Mouse (Mus musculus) hindbrain, embryonic 10.5 days (tissue): ENCODE data around the gene Dek. TPM values are rescaled to one million over a fixed set of nuclear protein-coding genes. Genes with fewer than 3 reads are reported as not detected.
A peak's percentile ranks its signal among the peaks of the same experiment; 100 is the strongest.

Experiments
- DNase-seq: peaks from one replicate; pipeline ENCODE4 v3.0.0-alpha.2; 2017; ENCODE audit warnings: low spot score
- H3K27ac ChIP-seq: fragments of 300-500 bp; sonication (generic); 2 replicates; pipeline ENCODE4 v1.5.1; 2016; ENCODE audit warnings: mild to moderate bottlenecking, moderate library complexity
- H3K27me3 ChIP-seq: fragments of 300-500 bp; sonication (generic); 2 replicates; pipeline ENCODE4 v1.6.1; 2016; ENCODE audit warnings: mild to moderate bottlenecking; ENCODE audit not compliant: poor library complexity, insufficient read depth, severe bottlenecking
- H3K36me3 ChIP-seq: fragments of 300-500 bp; sonication (generic); 2 replicates; pipeline ENCODE4 v1.6.1; 2016; ENCODE audit warnings: mild to moderate bottlenecking, moderate library complexity
- H3K4me1 ChIP-seq: fragments of 300-500 bp; sonication (generic); replicated peaks from 2 replicates; pipeline ENCODE4 v1.6.1; 2016; ENCODE audit warnings: mild to moderate bottlenecking
- H3K4me3 ChIP-seq: fragments of 300-500 bp; sonication (generic); 2 replicates; pipeline ENCODE4 v1.5.1; 2016; ENCODE audit warnings: mild to moderate bottlenecking, moderate library complexity
- H3K9me3 ChIP-seq: fragments of 300-500 bp; sonication (generic); 2 replicates; pipeline ENCODE4 v1.6.1; 2016; ENCODE audit warnings: mild to moderate bottlenecking, moderate library complexity
- WGBS: fragments of 180-500 bp; shearing (Covaris S2); methylation state at CpG from one replicate; pipeline ENCODE4 v1.1.7; 2016; 5-methylcytosine and 5-hydroxymethylcytosine counted together
- polyA plus RNA-seq: library from polyadenylated mRNA; unstranded; fragments of >200 nt; fragmentation: Nextera tagmentation; extraction: Ambion mirVana; gene quantifications from 2 replicates; pipeline ENCODE4 v1.2.1, GENCODE M21; 2016

The Dek gene
- polyA plus RNA-seq, 1 experiment from 2014 or later: 222 TPM

GRCm38 (mm10) chr13:47129090-47129489 lies 23.1 kb upstream of the Dek start:
- H3K36me3 ChIP-seq: no peaks in the 10 kb centered on the region
- no peaks in the 10 kb centered on the region for H3K9me3 ChIP-seq
- no peak overlapping the region for H3K27ac ChIP-seq
- DNase-seq: no peak
- 72% methylated on average over 4 of the region's 4 CpGs for WGBS
- H3K4me1 ChIP-seq: peaks cover 10% of the 10 kb centered on the region
- H3K27me3 ChIP-seq: peaks cover 5% of the 10 kb centered on the region
- no peak overlapping the region for H3K4me3 ChIP-seq

DNA sequence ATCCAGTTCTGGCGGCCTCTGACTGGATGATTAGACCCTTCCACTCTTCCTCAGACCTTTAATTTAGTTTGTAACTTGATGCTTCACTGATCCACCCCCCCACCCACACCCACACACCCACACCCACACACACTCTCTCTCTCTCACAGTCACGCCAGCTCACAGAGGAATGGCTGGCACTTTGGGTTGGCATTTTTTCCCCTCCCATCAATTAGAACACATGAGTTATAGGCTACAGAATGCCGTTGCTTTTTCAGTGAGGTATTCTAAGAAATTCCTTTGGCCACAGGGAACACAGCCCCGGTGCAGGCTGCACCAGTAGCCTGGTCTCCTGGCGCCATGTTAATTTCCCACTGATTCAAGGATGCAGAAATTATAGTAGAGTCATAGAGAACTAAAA lies 19.6 kb upstream of the Dek start:
- WGBS: 77% methylated on average over 5 of the region's 5 CpGs
- H3K4me1 ChIP-seq: peaks cover 25% of the 10 kb centered on the region
- peaks cover 40% of the 10 kb centered on the region for H3K27me3 ChIP-seq
- no peaks in the 10 kb centered on the region for H3K36me3 ChIP-seq
- DNase-seq: no peak
- no peak overlapping the region for H3K27ac ChIP-seq
- H3K9me3 ChIP-seq: no peaks in the 10 kb centered on the region
- H3K4me3 ChIP-seq: no peak overlapping the region

DNA sequence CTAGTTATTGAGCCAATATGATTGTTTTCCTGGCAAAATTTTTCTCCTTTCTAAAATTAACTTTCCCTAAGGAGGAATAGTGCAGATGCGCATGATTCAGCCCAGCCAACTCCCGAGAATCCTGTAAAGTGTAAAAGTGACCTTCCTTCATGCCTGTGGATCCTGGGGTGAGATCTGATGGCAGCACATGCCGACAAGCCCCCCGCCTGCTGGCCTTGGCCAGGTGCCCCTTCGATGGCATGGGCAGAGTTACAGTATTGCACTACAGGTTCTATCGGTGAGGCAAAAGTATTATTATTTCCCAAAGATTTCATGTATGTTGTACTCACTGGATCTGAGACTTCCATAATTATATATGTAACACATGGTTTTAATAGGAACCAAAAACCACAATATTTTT lies 19.0 kb upstream of the Dek start:
- Histone ChIP-seq H3K4me1 (peaks cover 25% of the 10 kb centered on the region), H3K36me3 (no peaks in the 10 kb centered on the region), H3K27ac (no peak overlapping the region), H3K27me3 (peaks cover 46% of the 10 kb centered on the region), H3K9me3 (no peaks in the 10 kb centered on the region), H3K4me3 (no peak overlapping the region)
- WGBS: 84% methylated on average over 6 of the region's 6 CpGs
- no peak for DNase-seq

- Histone ChIP-seq H3K27me3 (peaks cover 49% of the 10 kb centered on the region), H3K36me3 (no peaks in the 10 kb centered on the region), H3K4me1 (peaks cover 25% of the 10 kb centered on the region), H3K9me3 (no peaks in the 10 kb centered on the region), H3K4me3 (no peak overlapping the region), H3K27ac (no peak overlapping the region)
- no peak for DNase-seq
- 40% methylated on average over 3 of the region's 3 CpGs for WGBS
Measured at GRCm38 (mm10) chr13:47124449-47124848, 18.4 kb upstream of the Dek start.

DNA sequence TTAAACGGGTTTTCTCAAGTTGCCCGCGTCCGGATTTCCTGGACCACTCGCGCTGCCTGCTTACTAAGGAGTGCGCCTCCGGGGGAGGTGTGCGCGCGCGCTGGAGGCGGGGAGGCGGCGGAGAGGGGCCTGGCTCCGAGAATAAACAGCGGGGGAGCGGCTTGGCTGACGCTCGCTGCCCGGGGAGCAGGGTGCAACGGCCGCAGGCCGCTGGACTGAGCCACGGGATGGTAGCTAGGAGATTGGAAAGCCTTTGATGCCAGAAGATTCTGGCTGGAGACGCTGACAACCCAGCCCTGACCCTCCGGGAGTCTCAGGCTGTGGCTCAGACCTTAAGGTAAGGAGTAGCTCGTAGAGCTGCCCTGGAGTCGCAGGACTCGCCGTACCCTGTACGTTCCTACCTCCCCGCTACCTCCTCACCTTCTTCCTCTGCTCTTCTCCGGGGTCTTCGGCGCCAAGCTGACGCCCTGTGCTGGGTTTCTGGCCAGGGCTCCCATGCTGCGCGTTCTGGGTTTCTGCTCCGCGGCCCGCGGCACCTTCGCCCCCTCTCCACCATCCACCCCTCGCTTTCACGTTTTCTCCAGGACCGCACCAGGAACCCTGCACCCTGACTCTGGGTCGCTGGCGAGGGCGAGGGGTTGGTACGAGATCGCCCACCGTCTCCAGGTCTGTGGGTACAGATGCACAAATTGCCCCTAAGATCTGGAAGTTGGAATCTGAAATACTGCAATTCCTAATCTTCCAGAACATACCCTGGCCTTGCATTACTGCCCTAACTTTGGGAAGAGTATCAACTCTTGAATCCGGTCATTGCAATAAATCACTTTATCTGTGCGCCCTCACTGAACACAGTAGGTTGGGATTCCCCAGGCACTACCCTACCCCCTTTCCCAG lies 16.8 kb upstream of the Dek start, which contains the start of gene Rnf144b:
Rnf144b (plus strand) TSS at position 120 of the 894 bp plus-strand sequence.
- Histone ChIP-seq H3K27ac (peak within 1 kb of the TSS; percentile 59), H3K27me3 (peaks cover 49% of the 10 kb centered on the region), H3K36me3 (no peaks in the 10 kb centered on the region), H3K4me3 (peak within 1 kb of the TSS; percentile 71), H3K9me3 (no peaks in the 10 kb centered on the region), H3K4me1 (peaks cover 21% of the 10 kb centered on the region)
- DNase-seq: peak; percentile 53
- 2% methylated on average over 55 of the region's 55 CpGs for WGBS

GRCm38 (mm10) chr13:47121333-47121889 lies 15.4 kb upstream of the Dek start:
- peaks cover 21% of the 10 kb centered on the region for H3K4me1 ChIP-seq
- H3K9me3 ChIP-seq: no peaks in the 10 kb centered on the region
- H3K27me3 ChIP-seq: peaks cover 49% of the 10 kb centered on the region
- peak; percentile 14 for DNase-seq
- no peaks in the 10 kb centered on the region for H3K36me3 ChIP-seq
- no peak overlapping the region for H3K27ac ChIP-seq
- H3K4me3 ChIP-seq: no peak overlapping the region
- 38% methylated on average over 12 of the region's 12 CpGs for WGBS

DNA sequence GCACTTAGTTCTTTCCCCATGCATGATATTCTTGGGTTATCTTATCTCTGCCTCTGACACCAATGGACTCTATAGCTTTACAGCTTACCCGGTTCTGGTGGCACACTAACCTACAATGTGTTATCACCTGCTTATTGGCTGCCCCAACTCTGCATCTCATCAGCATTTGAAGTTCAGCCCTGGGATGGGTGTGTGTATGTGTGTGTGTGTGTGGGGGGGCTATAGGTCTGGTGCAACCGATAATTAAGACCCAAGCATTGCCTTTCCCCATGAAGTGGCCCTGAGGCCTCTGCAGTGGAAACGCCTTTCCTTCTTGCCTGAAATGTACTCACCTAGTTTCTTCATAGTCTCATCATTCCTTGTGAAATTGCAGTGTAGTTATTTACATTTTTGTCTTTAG lies 10.0 kb upstream of the Dek start:
- no peak overlapping the region for H3K4me3 ChIP-seq
- no peaks in the 10 kb centered on the region for H3K36me3 ChIP-seq
- H3K9me3 ChIP-seq: no peaks in the 10 kb centered on the region
- 84% methylated on average over 3 of the region's 3 CpGs for WGBS
- H3K4me1 ChIP-seq: no peaks in the 10 kb centered on the region
- no peak for DNase-seq
- peaks cover 13% of the 10 kb centered on the region for H3K27me3 ChIP-seq
- no peak overlapping the region for H3K27ac ChIP-seq

- H3K9me3 ChIP-seq: no peaks in the 10 kb centered on the region
- H3K4me3 ChIP-seq: no peak overlapping the region
- no peaks in the 10 kb centered on the region for H3K36me3 ChIP-seq
- no peak for DNase-seq
- H3K27ac ChIP-seq: no peak overlapping the region
- H3K27me3 ChIP-seq: no peaks in the 10 kb centered on the region
- 71% methylated on average over 3 of the region's 3 CpGs for WGBS
- H3K4me1 ChIP-seq: no peaks in the 10 kb centered on the region
Measured at GRCm38 (mm10) chr13:47112924-47113323, 6.9 kb upstream of the Dek start.

GRCm38 (mm10) chr13:47112056-47112455 lies 6.1 kb upstream of the Dek start:
- Histone ChIP-seq H3K27me3 (no peaks in the 10 kb centered on the region), H3K4me1 (peaks cover 7% of the 10 kb centered on the region), H3K36me3 (no peaks in the 10 kb centered on the region), H3K4me3 (no peak overlapping the region), H3K9me3 (no peaks in the 10 kb centered on the region), H3K27ac (no peak overlapping the region)
- WGBS: 86% methylated on average over 3 of the region's 3 CpGs
- no peak for DNase-seq

GRCm38 (mm10) chr13:47111185-47111584 lies 5.2 kb upstream of the Dek start:
- Histone ChIP-seq H3K4me1 (peaks cover 12% of the 10 kb centered on the region), H3K4me3 (no peak overlapping the region), H3K36me3 (no peaks in the 10 kb centered on the region), H3K27me3 (no peaks in the 10 kb centered on the region), H3K27ac (no peak overlapping the region), H3K9me3 (no peaks in the 10 kb centered on the region)
- 84% methylated on average over 3 of the region's 3 CpGs for WGBS
- DNase-seq: no peak

GRCm38 (mm10) chr13:47109239-47109638 lies 3.2 kb upstream of the Dek start:
- 79% methylated on average over 2 of the region's 2 CpGs for WGBS
- Histone ChIP-seq H3K27me3 (no peaks in the 10 kb centered on the region), H3K4me1 (peaks cover 15% of the 10 kb centered on the region), H3K9me3 (no peaks in the 10 kb centered on the region), H3K4me3 (no peak overlapping the region), H3K27ac (no peak overlapping the region), H3K36me3 (no peaks in the 10 kb centered on the region; the same call in 1 of the 2 replicates)
- no peak for DNase-seq

GRCm38 (mm10) chr13:47106580-47106888 lies 533 bp upstream of the Dek start:
- under 1% methylated on average over 20 of the region's 20 CpGs for WGBS

GRCm38 (mm10) chr13:47104856-47105541 lies 1.0 kb downstream of the Dek start:
- H3K36me3 ChIP-seq: peaks cover 31% of the 10 kb centered on the region
- DNase-seq: peak; percentile 47
- H3K27me3 ChIP-seq: no peaks in the 10 kb centered on the region
- H3K4me1 ChIP-seq: peaks cover 29% of the 10 kb centered on the region
- WGBS: under 1% methylated on average over 25 of the region's 25 CpGs
- H3K4me3 ChIP-seq: peak overlapping the region; percentile 99
- peak overlapping the region; percentile 100 for H3K27ac ChIP-seq
- no peaks in the 10 kb centered on the region for H3K9me3 ChIP-seq

More at GRCm38 (mm10) chr13:47106580-47106888, 533 bp upstream of the Dek start:
- peak overlapping the region; percentile 100 for H3K27ac ChIP-seq
- H3K4me3 ChIP-seq: peak overlapping the region; percentile 99
- peaks cover 29% of the 10 kb centered on the region for H3K4me1 ChIP-seq
- no peak for DNase-seq
- H3K36me3 ChIP-seq: peaks cover 16% of the 10 kb centered on the region
- H3K9me3 ChIP-seq: no peaks in the 10 kb centered on the region
- no peaks in the 10 kb centered on the region for H3K27me3 ChIP-seq
